Mouse (Mus musculus) myocyte (in vitro differentiated cells): Measurements from ENCODE around the gene Fuca2. TPM values are rescaled to one million over a fixed set of nuclear protein-coding genes. Genes with fewer than 3 reads are reported as not detected.

ENCODE experiments used
- H3K27me3 ChIP-seq: one replicate; pipeline ENCODE4 v1.6.1; 2011; ENCODE audit not compliant: control insufficient read depth, insufficient read depth, insufficient read length
- H3K36me3 ChIP-seq: one replicate; pipeline ENCODE4 v1.6.1; 2011; ENCODE audit not compliant: control insufficient read depth, insufficient read depth
- H3K4me2 ChIP-seq: one replicate; pipeline ENCODE4 v1.6.1; 2011; ENCODE audit warnings: low read depth, control low read depth
- H3K4me3 ChIP-seq: one replicate; pipeline ENCODE4 v1.5.1; 2011; ENCODE audit warnings: mild to moderate bottlenecking, control low read depth, moderate library complexity
- H3K79me2 ChIP-seq: one replicate; pipeline ENCODE4 v1.6.1; 2011; ENCODE audit not compliant: control insufficient read depth, insufficient read depth
- H3ac ChIP-seq: one replicate; pipeline ENCODE4 v1.6.1; 2011; ENCODE audit not compliant: control insufficient read depth, insufficient read length
- CEBPB ChIP-seq: IDR thresholded peaks from 2 replicates; pipeline ENCODE4 v1.6.1; 2011; ENCODE audit warnings: mild to moderate bottlenecking, moderate library complexity; ENCODE audit not compliant: poor library complexity, insufficient read depth, severe bottlenecking
- E2F4 ChIP-seq: IDR thresholded peaks from one replicate; pipeline ENCODE4 v1.6.1; 2011; ENCODE audit warnings: mild to moderate bottlenecking, control low read depth, moderate library complexity; ENCODE audit not compliant: insufficient read depth
- MAX ChIP-seq: IDR thresholded peaks from one replicate; pipeline ENCODE4 v1.6.1; 2011; ENCODE audit warnings: low read depth, mild to moderate bottlenecking, control low read depth
- MYOD1 ChIP-seq, 3 experiments: IDR thresholded peaks; one replicate each; pipeline ENCODE4 v1.6.1; 2011; ENCODE audit warnings: control low read depth in 2 of 3, low read depth in 2 of 3, mild to moderate bottlenecking in 2 of 3, moderate library complexity in 1 of 3; ENCODE audit not compliant: insufficient read length in 2 of 3, control insufficient read depth in 1 of 3
- MYOG ChIP-seq, 3 experiments: IDR thresholded peaks; one replicate each; pipeline ENCODE4 v1.6.1; 2011; ENCODE audit warnings: control low read depth in 2 of 3, low read depth in 2 of 3, mild to moderate bottlenecking in 2 of 3; ENCODE audit not compliant: insufficient read length in 2 of 3, control insufficient read depth in 1 of 3, insufficient read depth in 1 of 3
- POLR2A ChIP-seq: IDR thresholded peaks from one replicate; pipeline ENCODE4 v1.6.1; 2011; ENCODE audit warnings: low read depth, mild to moderate bottlenecking, control low read depth, moderate library complexity; ENCODE audit not compliant: insufficient read length
- POLR2AphosphoS2 ChIP-seq: IDR thresholded peaks from one replicate; pipeline ENCODE4 v1.6.1; 2011; ENCODE audit warnings: low read depth, control low read depth; ENCODE audit not compliant: insufficient read length
- REST ChIP-seq: IDR thresholded peaks from one replicate; pipeline ENCODE4 v1.6.1; 2011; ENCODE audit warnings: mild to moderate bottlenecking, control low read depth, moderate library complexity; ENCODE audit not compliant: insufficient read depth, insufficient read length
- SRF ChIP-seq: IDR thresholded peaks from one replicate; pipeline ENCODE4 v1.6.1; 2011; ENCODE audit warnings: low read depth; ENCODE audit not compliant: control insufficient read depth, insufficient read length
- TCF12 ChIP-seq: IDR thresholded peaks from one replicate; pipeline ENCODE4 v1.6.1; 2011; ENCODE audit warnings: mild to moderate bottlenecking, control low read depth; ENCODE audit not compliant: poor library complexity, insufficient read depth, severe bottlenecking
- TCF3 ChIP-seq: IDR thresholded peaks from one replicate; pipeline ENCODE4 v1.6.1; 2011; ENCODE audit warnings: low read depth, control low read depth; ENCODE audit not compliant: insufficient read length
- USF1 ChIP-seq: IDR thresholded peaks from one replicate; pipeline ENCODE4 v1.6.1; 2011; ENCODE audit warnings: low read depth, mild to moderate bottlenecking, control low read depth, moderate library complexity
- polyA plus RNA-seq: library from polyadenylated mRNA; unstranded; fragments of >200 nt; fragmentation: generic; extraction: Trizol; gene quantifications from one replicate; pipeline ENCODE4 v1.2.1, GENCODE M21; 2012; ENCODE audit warnings: missing spikeins

The Fuca2 gene
- polyA plus RNA-seq, 1 experiment: 7.2 TPM

- Histone ChIP-seq H3K4me2 (no peak overlapping the region), H3K36me3 (no peaks in the 10 kb centered on the region), H3K79me2 (no peaks in the 10 kb centered on the region), H3K27me3 (peaks cover 22% of the 10 kb centered on the region), H3K4me3 (no peak overlapping the region), H3ac (no peak overlapping the region)
- TF ChIP-seq POLR2A (no peak), MYOD1 (IDR thresholded peaks at IDR 0.05; ENCODE audit: control insufficient read depth in 1 of 3, insufficient read length in 2 of 3, low read depth in 2 of 3) (no peak), CEBPB (no peak), TCF3 (no peak), MYOG (IDR thresholded peaks at IDR 0.05; ENCODE audit: control insufficient read depth in 1 of 3, insufficient read depth in 1 of 3, insufficient read length in 2 of 3, low read depth in 2 of 3) (no peak), E2F4 (no peak), TCF12 (no peak), POLR2AphosphoS2 (no peak), SRF (no peak), USF1 (no peak), REST (no peak), MAX (no peak)
Observed at GRCm38 (mm10) chr10:13470236-13470635, 29.1 kb upstream of the Fuca2 start.

- TF ChIP-seq POLR2AphosphoS2 (no peak), MYOD1 (IDR thresholded peaks at IDR 0.05; ENCODE audit: control insufficient read depth in 1 of 3, insufficient read length in 2 of 3, low read depth in 2 of 3) (no peak), CEBPB (no peak)
- Histone ChIP-seq H3K79me2 (no peaks in the 10 kb centered on the region), H3ac (no peak overlapping the region), H3K36me3 (no peaks in the 10 kb centered on the region), H3K27me3 (peaks cover 34% of the 10 kb centered on the region), H3K4me2 (no peak overlapping the region), H3K4me3 (no peak overlapping the region)
Observed at GRCm38 (mm10) chr10:13473287-13473832, 26.0 kb upstream of the Fuca2 start.

- Histone ChIP-seq H3K4me3 (no peak within 1 kb of the TSS), H3K36me3 (no peaks in the 10 kb centered on the region), H3ac (no peak within 1 kb of the TSS), H3K27me3 (peaks cover 34% of the 10 kb centered on the region), H3K79me2 (no peaks in the 10 kb centered on the region), H3K4me2 (no peak within 1 kb of the TSS)
- TF ChIP-seq MYOD1 (IDR thresholded peaks at IDR 0.05; ENCODE audit: control insufficient read depth in 1 of 3, insufficient read length in 2 of 3, low read depth in 2 of 3) (no peak), TCF12 (no peak), E2F4 (no peak), MAX (no peak), SRF (no peak), MYOG (IDR thresholded peaks at IDR 0.05; ENCODE audit: control insufficient read depth in 1 of 3, insufficient read depth in 1 of 3, insufficient read length in 2 of 3, low read depth in 2 of 3) (no peak), POLR2A (no peak), USF1 (no peak), TCF3 (no peak), CEBPB (no peak), REST (no peak)
Observed at GRCm38 (mm10) chr10:13473833-13474567, 25.3 kb upstream of the Fuca2 start, which contains the start of gene Phactr2. Gene Phactr2 (minus strand): TSS chr10:13474412.

GRCm38 (mm10) chr10:13474568-13474955 lies 24.8 kb upstream of the Fuca2 start:
- no peak overlapping the region for H3K4me2 ChIP-seq
- no peaks in the 10 kb centered on the region for H3K36me3 ChIP-seq
- no peak for TF ChIP-seq POLR2A
- no peak for TF ChIP-seq TCF12
- no peak for TF ChIP-seq CEBPB
- no peak for TF ChIP-seq SRF
- H3K27me3 ChIP-seq: peaks cover 34% of the 10 kb centered on the region
- no peak overlapping the region for H3K4me3 ChIP-seq
- no peaks in the 10 kb centered on the region for H3K79me2 ChIP-seq
- H3ac ChIP-seq: no peak overlapping the region

- Histone ChIP-seq H3K4me2 (no peak overlapping the region), H3K27me3 (peaks cover 34% of the 10 kb centered on the region), H3K79me2 (no peaks in the 10 kb centered on the region), H3ac (no peak overlapping the region), H3K36me3 (no peaks in the 10 kb centered on the region), H3K4me3 (no peak overlapping the region)
- TF ChIP-seq E2F4 (no peak), MYOG (IDR thresholded peaks at IDR 0.05; ENCODE audit: control insufficient read depth in 1 of 3, insufficient read depth in 1 of 3, insufficient read length in 2 of 3, low read depth in 2 of 3) (no peak), MYOD1 (IDR thresholded peaks at IDR 0.05; ENCODE audit: control insufficient read depth in 1 of 3, insufficient read length in 2 of 3, low read depth in 2 of 3) (no peak), TCF3 (no peak), POLR2AphosphoS2 (no peak), CEBPB (no peak), TCF12 (no peak), USF1 (no peak), MAX (no peak), REST (no peak), POLR2A (no peak), SRF (no peak)
Observed at GRCm38 (mm10) chr10:13475121-13475520, 24.2 kb upstream of the Fuca2 start.
